Mouse (Mus musculus): ENCODE measurements around the gene Rpl11. TPM values are rescaled to one million over a fixed set of nuclear protein-coding genes. Genes with fewer than 3 reads are reported as not detected.

The Rpl11 gene
- total and polyA plus RNA-seq, 3 experiments = 132 to 288 (median 259) TPM

- Histone ChIP-seq H3K27ac (no peak overlapping the region), H3K9ac (ENCODE audit: low read depth, low read length) (no peak overlapping the region), H3K4me1 (ENCODE audit: control insufficient read depth, insufficient read depth, low read length) (no peaks in the 10 kb centered on the region), H3K36me3 (ENCODE audit: control insufficient read depth, insufficient read depth, low read length) (no peaks in the 10 kb centered on the region), H3K27me3 (ENCODE audit: control insufficient read depth, insufficient read depth, low read length) (no peaks in the 10 kb centered on the region), H3K4me3 (no peak overlapping the region), H3K79me2 (replicated peaks; ENCODE audit: control insufficient read depth, insufficient read depth, low read length) (no peaks in the 10 kb centered on the region)
- TF ChIP-seq POLR2A (IDR thresholded peaks at IDR 0.05; ENCODE audit: insufficient read depth, low read depth, low read length) (no peak), EP300 (IDR thresholded peaks at IDR 0.05; ENCODE audit: insufficient read depth, low read depth, low read length) (no peak), CTCF (IDR thresholded peaks at IDR 0.05) (no peak)
- intact Hi-C loops (cut with DNase I) = no loop called here
- WGBS = 51% methylated on average over 16 of the region's 16 CpGs
- peak in 1 of 2 experiments; percentile 57 for DNase-seq
Measured at GRCm38 (mm10) chr4:136088971-136089747, 35.9 kb upstream of the Rpl11 start.

GRCm38 (mm10) chr4:136088364-136088763 lies 35.1 kb upstream of the Rpl11 start:
- no peak for DNase-seq
- Histone ChIP-seq H3K4me3 (no peak overlapping the region), H3K36me3 (ENCODE audit: control insufficient read depth, insufficient read depth, low read length) (no peaks in the 10 kb centered on the region), H3K79me2 (replicated peaks; ENCODE audit: control insufficient read depth, insufficient read depth, low read length) (no peaks in the 10 kb centered on the region), H3K27me3 (ENCODE audit: control insufficient read depth, insufficient read depth, low read length) (no peaks in the 10 kb centered on the region), H3K27ac (no peak overlapping the region), H3K4me1 (ENCODE audit: control insufficient read depth, insufficient read depth, low read length) (no peaks in the 10 kb centered on the region), H3K9ac (ENCODE audit: low read depth, low read length) (no peak overlapping the region)
- intact Hi-C loops (cut with DNase I) = no loop called here
- TF ChIP-seq EP300 (IDR thresholded peaks at IDR 0.05; ENCODE audit: insufficient read depth, low read depth, low read length) (no peak), POLR2A (IDR thresholded peaks at IDR 0.05; ENCODE audit: insufficient read depth, low read depth, low read length) (no peak), CTCF (IDR thresholded peaks at IDR 0.05) (no peak)
- WGBS = 54% methylated on average over 5 of the region's 5 CpGs

- TF ChIP-seq POLR2A (IDR thresholded peaks at IDR 0.05; ENCODE audit: insufficient read depth, low read depth, low read length) (no peak), CTCF (IDR thresholded peaks at IDR 0.05) (no peak), EP300 (IDR thresholded peaks at IDR 0.05; ENCODE audit: insufficient read depth, low read depth, low read length) (no peak)
- DNase-seq = no peak
- 84% methylated on average over 5 of the region's 5 CpGs for WGBS
- no peaks in the 10 kb centered on the region for H3K27me3 ChIP-seq (ENCODE audit: control insufficient read depth, insufficient read depth, low read length)
- H3K4me3 ChIP-seq = no peak overlapping the region
- intact Hi-C loops (cut with DNase I) = no loop called here
- H3K9ac ChIP-seq (ENCODE audit: low read depth, low read length) = no peak overlapping the region
- H3K4me1 ChIP-seq (ENCODE audit: control insufficient read depth, insufficient read depth, low read length) = no peaks in the 10 kb centered on the region
- no peaks in the 10 kb centered on the region for H3K36me3 ChIP-seq (ENCODE audit: control insufficient read depth, insufficient read depth, low read length)
- no peaks in the 10 kb centered on the region for H3K79me2 ChIP-seq (replicated peaks; ENCODE audit: control insufficient read depth, insufficient read depth, low read length)
- no peak overlapping the region for H3K27ac ChIP-seq
Measured at GRCm38 (mm10) chr4:136087261-136087660, 34.0 kb upstream of the Rpl11 start.

GRCm38 (mm10) chr4:136084840-136085239 lies 31.6 kb upstream of the Rpl11 start:
- Histone ChIP-seq H3K79me2 (replicated peaks; ENCODE audit: control insufficient read depth, insufficient read depth, low read length) (no peaks in the 10 kb centered on the region), H3K36me3 (ENCODE audit: control insufficient read depth, insufficient read depth, low read length) (no peaks in the 10 kb centered on the region), H3K27ac (no peak overlapping the region), H3K27me3 (ENCODE audit: control insufficient read depth, insufficient read depth, low read length) (peaks cover 3% of the 10 kb centered on the region; the same call in 1 of the 2 replicates), H3K9ac (ENCODE audit: low read depth, low read length) (no peak overlapping the region), H3K4me1 (ENCODE audit: control insufficient read depth, insufficient read depth, low read length) (no peaks in the 10 kb centered on the region; the same call in 1 of the 2 replicates), H3K4me3 (no peak overlapping the region)
- WGBS = 89% methylated on average over 11 of the region's 11 CpGs
- intact Hi-C loops (cut with DNase I) = no loop called here
- no peak for DNase-seq
- TF ChIP-seq CTCF (IDR thresholded peaks at IDR 0.05) (no peak), EP300 (IDR thresholded peaks at IDR 0.05; ENCODE audit: insufficient read depth, low read depth, low read length) (no peak), POLR2A (IDR thresholded peaks at IDR 0.05; ENCODE audit: insufficient read depth, low read depth, low read length) (no peak)

- WGBS = 68% methylated on average over 19 of the region's 19 CpGs
- intact Hi-C loops (cut with DNase I) = no loop called here
- no peaks in the 10 kb centered on the region for H3K36me3 ChIP-seq (ENCODE audit: control insufficient read depth, insufficient read depth, low read length)
- no peak overlapping the region for H3K9ac ChIP-seq (ENCODE audit: low read depth, low read length)
- H3K27me3 ChIP-seq (ENCODE audit: control insufficient read depth, insufficient read depth, low read length) = peaks cover 3% of the 10 kb centered on the region; the same call in 1 of the 2 replicates
- H3K4me1 ChIP-seq (ENCODE audit: control insufficient read depth, insufficient read depth, low read length) = no peaks in the 10 kb centered on the region; the same call in 1 of the 2 replicates
- H3K79me2 ChIP-seq (replicated peaks; ENCODE audit: control insufficient read depth, insufficient read depth, low read length) = no peaks in the 10 kb centered on the region
- no peak overlapping the region for H3K27ac ChIP-seq
- no peak for TF ChIP-seq EP300 (IDR thresholded peaks at IDR 0.05; ENCODE audit: insufficient read depth, low read depth, low read length)
- no peak for TF ChIP-seq CTCF (IDR thresholded peaks at IDR 0.05)
- no peak for TF ChIP-seq POLR2A (IDR thresholded peaks at IDR 0.05; ENCODE audit: insufficient read depth, low read depth, low read length)
- DNase-seq = no peak
- H3K4me3 ChIP-seq = no peak overlapping the region
Measured at GRCm38 (mm10) chr4:136083269-136084105, 30.3 kb upstream of the Rpl11 start.

Measured in heart, adult 2 months (tissue).